22 mouse cellular contexts compared by ENCODE assay signal in the genomic region with DNA sequence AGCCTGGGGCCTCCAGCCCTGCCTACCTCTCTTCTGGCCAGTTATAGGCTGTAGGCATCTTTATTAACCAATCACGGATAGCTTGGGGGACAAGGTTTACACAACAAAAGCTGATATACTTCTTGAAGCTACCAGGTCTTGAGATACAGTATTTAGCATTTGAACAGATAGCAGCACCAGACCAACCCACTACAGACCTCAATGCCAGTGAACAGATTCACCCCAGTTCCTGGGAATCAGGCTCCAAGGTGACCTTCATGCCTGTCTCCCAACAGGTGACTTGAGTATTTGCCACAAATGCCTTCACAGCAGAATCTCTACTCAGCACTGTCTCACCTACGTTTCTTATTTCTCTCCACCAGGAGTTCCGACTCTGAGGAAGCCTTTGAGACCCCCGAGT. TPM values are rescaled to one million over a fixed set of nuclear protein-coding genes. Genes with fewer than 3 reads are reported as not detected.
"Had no signal": no experiment of that assay in that cellular context is flagged by ENCODE, and none has a peak within 500 bp of the region (broad histone marks: within the 10 kb centered on the region; RNA-seq: fewer than 3 reads in every experiment).

No protein-coding gene starts in this region.

- DNase-seq: kidney, postnatal 25 days; layer of hippocampus, adult 9-11 months; lung, adult 2 months; lung, postnatal 14 days; lung, postnatal 4 days; midbrain, embryonic 14.5 days; thymus, adult 2 months; thymus, postnatal 14 days; thymus, postnatal 4 days had no signal

- H3K4me1 ChIP-seq: liver, embryonic 15.5 days had no signal

- H3K4me2 ChIP-seq: limb, embryonic 13.5 days; liver, embryonic 15.5 days; midbrain, embryonic 11.5 days had no signal

- H3K27ac ChIP-seq: kidney, postnatal 0 days; layer of hippocampus, adult 2 months; limb, embryonic 10.5 days; limb, embryonic 13.5 days; stomach, postnatal 0 days had no signal

- H3K27me3 ChIP-seq: limb, embryonic 13.5 days; liver, embryonic 15.5 days had no signal

- H3K4me3 ChIP-seq: layer of hippocampus, adult 2 months; limb, embryonic 10.5 days; limb, embryonic 13.5 days; liver, embryonic 15.5 days had no signal

- H3K9ac ChIP-seq: limb, embryonic 13.5 days; liver, embryonic 15.5 days had no signal

- H3K36me3 ChIP-seq: liver, embryonic 15.5 days had no signal

- H3K9me3 ChIP-seq: limb, embryonic 10.5 days; limb, embryonic 13.5 days; liver, embryonic 15.5 days had no signal

RNA-seq across cellular contexts. Expression of a gene that starts 57.5 kb away (rescaled TPM):
- total RNA-seq: liver, adult 2 months; midbrain, postnatal 0 days had no signal
- polyA plus RNA-seq: kidney, embryonic 14.5 days; kidney, postnatal 0 days; limb, embryonic 10.5 days; liver, embryonic 15.5 days; lung, adult 2 months; lung, embryonic 16.5 days; midbrain, embryonic 11.5 days; midbrain, embryonic 14.5 days; neural tube, embryonic 11.5 days; neural tube, embryonic 14.5 days had no signal
